Mouse (Mus musculus): ENCODE measurements around the gene Gm8764. TPM values are rescaled to one million over a fixed set of nuclear protein-coding genes. Genes with fewer than 3 reads are reported as not detected.
"Not testable (repeated sequence)": the region's sequence is repeated elsewhere in the genome, so short reads cannot be mapped to it uniquely, and the experiment has no call there.

The Gm8764 gene
- polyA plus RNA-seq (2015; fragmentation: Nextera tagmentation; extraction: Ambion mirVana) = not detected in 2 replicates

DNA sequence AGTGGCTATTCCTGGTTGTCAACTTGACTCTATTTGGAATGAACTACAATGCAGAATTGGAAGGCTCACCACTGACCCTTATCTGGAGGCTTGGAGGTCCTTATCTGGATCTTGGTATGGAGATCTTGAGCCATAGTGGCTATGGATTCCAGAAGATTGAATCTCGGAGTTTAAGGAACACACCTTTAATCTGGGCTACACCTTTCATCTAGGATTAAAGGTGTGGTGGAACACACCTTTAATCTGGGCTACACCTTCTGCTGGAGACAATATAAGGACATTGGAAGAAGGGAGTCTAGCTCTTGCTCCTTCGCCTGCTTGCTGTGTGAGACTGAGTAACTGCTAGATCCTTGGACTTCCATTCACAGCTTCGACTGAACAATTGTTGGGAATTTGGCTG, at the start of gene Gm8764:
Gm8764 (plus strand) TSS at position 301 of the 400 bp plus-strand sequence.
- not testable (repeated sequence) for H3K27me3 ChIP-seq; H3K4me3 ChIP-seq (replicated peaks); H3K36me3 ChIP-seq; DNase-seq; H3K4me2 ChIP-seq; H3K4me1 ChIP-seq (replicated peaks); H3K9ac ChIP-seq; ATAC-seq (ENCODE audit: low read depth); H3K9me3 ChIP-seq (replicated peaks); H3K27ac ChIP-seq
- no CpG with 5 or more reads among the region's 3 CpGs for WGBS (ENCODE audit: insufficient replicate concordance)

DNA sequence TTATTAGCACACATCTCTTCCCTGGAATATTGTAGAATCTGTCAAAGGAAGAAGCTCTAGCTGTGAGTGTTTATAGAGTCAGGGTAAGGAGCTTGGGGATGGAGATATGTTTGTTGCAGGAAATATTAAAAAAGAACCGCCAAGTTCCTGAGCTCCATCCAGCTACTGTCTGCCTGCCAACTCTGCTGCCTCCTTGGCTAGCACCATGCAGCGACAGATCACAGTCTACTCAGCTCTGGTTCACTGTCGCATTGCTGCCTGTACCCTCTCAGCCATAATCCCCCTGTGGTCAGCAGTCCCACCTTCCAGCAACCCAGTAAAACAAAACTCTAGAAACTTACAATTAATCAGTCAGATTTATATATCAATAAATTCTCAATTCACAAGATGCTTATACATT, 49.8 kb upstream of the Gm8764 start:
- 62% methylated on average over 3 of the region's 3 CpGs for WGBS (ENCODE audit: insufficient replicate concordance)
- H3K36me3 ChIP-seq = no peaks in the 10 kb centered on the region
- DNase-seq = no peak

GRCm38 (mm10) chr10:104118312-104118711, 41.5 kb upstream of the Gm8764 start:
- ATAC-seq (ENCODE audit: low read depth) = no peak
- Histone ChIP-seq H3K27ac (no peak overlapping the region), H3K9me3 (replicated peaks) (no peaks in the 10 kb centered on the region), H3K4me3 (replicated peaks) (no peak overlapping the region), H3K9ac (no peak overlapping the region), H3K27me3 (no peaks in the 10 kb centered on the region), H3K4me2 (no peak overlapping the region), H3K4me1 (replicated peaks) (no peaks in the 10 kb centered on the region), H3K36me3 (no peaks in the 10 kb centered on the region)
- 53% methylated on average over 2 of the region's 2 CpGs for WGBS (ENCODE audit: insufficient replicate concordance)
- DNase-seq = no peak

More for the DNA sequence above, 49.8 kb upstream of the Gm8764 start:
- Histone ChIP-seq H3K4me1 (replicated peaks) (no peaks in the 10 kb centered on the region), H3K27me3 (no peaks in the 10 kb centered on the region), H3K27ac (no peak overlapping the region), H3K4me3 (replicated peaks) (no peak overlapping the region), H3K9ac (no peak overlapping the region), H3K4me2 (no peak overlapping the region), H3K9me3 (replicated peaks) (no peaks in the 10 kb centered on the region)
- no peak for ATAC-seq (ENCODE audit: low read depth)

- H3K9me3 ChIP-seq (replicated peaks); H3K9ac ChIP-seq; H3K4me1 ChIP-seq (replicated peaks); H3K27ac ChIP-seq; H3K36me3 ChIP-seq; DNase-seq; ATAC-seq (ENCODE audit: low read depth); H3K4me2 ChIP-seq; H3K4me3 ChIP-seq (replicated peaks); H3K27me3 ChIP-seq: not testable (repeated sequence)
- no CpG with 5 or more reads among the region's 3 CpGs for WGBS (ENCODE audit: insufficient replicate concordance)
Observed at GRCm38 (mm10) chr10:104142687-104143086, 17.1 kb upstream of the Gm8764 start, which contains the start of gene Gm21293. Gene Gm21293 (plus strand): TSS chr10:104142987.

GRCm38 (mm10) chr10:104151197-104151596, 8.6 kb upstream of the Gm8764 start, which contains the start of gene Gm6763:
Gene Gm6763 (plus strand): TSS chr10:104151497.
- H3K36me3 ChIP-seq; H3K27me3 ChIP-seq; ATAC-seq (ENCODE audit: low read depth); H3K27ac ChIP-seq; H3K9me3 ChIP-seq (replicated peaks); DNase-seq; H3K9ac ChIP-seq; H3K4me2 ChIP-seq; H3K4me3 ChIP-seq (replicated peaks); H3K4me1 ChIP-seq (replicated peaks): not testable (repeated sequence)
- no CpG with 5 or more reads among the region's 3 CpGs for WGBS (ENCODE audit: insufficient replicate concordance)

GRCm38 (mm10) chr10:104168215-104168614, 8.4 kb downstream of the Gm8764 start, which contains the start of gene Gm21304:
Gene Gm21304 (plus strand): TSS chr10:104168515.
- not testable (repeated sequence) for H3K4me3 ChIP-seq (replicated peaks); H3K4me1 ChIP-seq (replicated peaks); H3K4me2 ChIP-seq; ATAC-seq (ENCODE audit: low read depth); H3K27me3 ChIP-seq; H3K27ac ChIP-seq; H3K9me3 ChIP-seq (replicated peaks); H3K9ac ChIP-seq; DNase-seq; H3K36me3 ChIP-seq
- no CpG with 5 or more reads among the region's 3 CpGs for WGBS (ENCODE audit: insufficient replicate concordance)

DNA sequence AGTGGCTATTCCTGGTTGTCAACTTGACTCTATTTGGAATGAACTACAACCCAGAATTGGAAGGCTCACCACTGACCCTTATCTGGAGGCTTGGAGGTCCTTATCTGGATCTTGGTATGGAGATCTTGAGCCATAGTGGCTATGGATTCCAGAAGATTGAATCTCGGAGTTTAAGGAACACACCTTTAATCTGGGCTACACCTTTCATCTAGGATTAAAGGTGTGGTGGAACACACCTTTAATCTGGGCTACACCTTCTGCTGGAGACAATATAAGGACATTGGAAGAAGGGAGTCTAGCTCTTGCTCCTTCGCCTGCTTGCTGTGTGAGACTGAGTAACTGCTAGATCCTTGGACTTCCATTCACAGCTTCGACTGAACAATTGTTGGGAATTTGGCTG, 16.9 kb downstream of the Gm8764 start, which contains the start of gene Gm21312:
Gm21312 (plus strand) TSS at position 301 of the 400 bp plus-strand sequence.
- H3K27me3 ChIP-seq; H3K9ac ChIP-seq; DNase-seq; H3K4me2 ChIP-seq; H3K4me3 ChIP-seq (replicated peaks); H3K9me3 ChIP-seq (replicated peaks); H3K27ac ChIP-seq; H3K36me3 ChIP-seq; H3K4me1 ChIP-seq (replicated peaks); ATAC-seq (ENCODE audit: low read depth): not testable (repeated sequence)
- no CpG with 5 or more reads among the region's 3 CpGs for WGBS (ENCODE audit: insufficient replicate concordance)

- not testable (repeated sequence) for H3K4me3 ChIP-seq (replicated peaks); H3K27ac ChIP-seq; ATAC-seq (ENCODE audit: low read depth); H3K27me3 ChIP-seq; H3K9me3 ChIP-seq (replicated peaks); H3K4me1 ChIP-seq (replicated peaks); DNase-seq; H3K9ac ChIP-seq; H3K4me2 ChIP-seq; H3K36me3 ChIP-seq
- WGBS (ENCODE audit: insufficient replicate concordance) = no CpG with 5 or more reads among the region's 3 CpGs
Observed at GRCm38 (mm10) chr10:104185233-104185632, 25.4 kb downstream of the Gm8764 start, which contains the start of gene Gm20765. Gene Gm20765 (plus strand): TSS chr10:104185533.

DNA sequence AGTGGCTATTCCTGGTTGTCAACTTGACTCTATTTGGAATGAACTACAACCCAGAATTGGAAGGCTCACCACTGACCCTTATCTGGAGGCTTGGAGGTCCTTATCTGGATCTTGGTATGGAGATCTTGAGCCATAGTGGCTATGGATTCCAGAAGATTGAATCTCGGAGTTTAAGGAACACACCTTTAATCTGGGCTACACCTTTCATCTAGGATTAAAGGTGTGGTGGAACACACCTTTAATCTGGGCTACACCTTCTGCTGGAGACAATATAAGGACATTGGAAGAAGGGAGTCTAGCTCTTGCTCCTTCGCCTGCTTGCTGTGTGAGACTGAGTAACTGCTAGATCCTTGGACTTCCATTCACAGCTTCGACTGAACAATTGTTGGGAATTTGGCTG, 33.9 kb downstream of the Gm8764 start, which contains the start of gene Gm4340:
Gm4340 (plus strand) TSS at position 301 of the 400 bp plus-strand sequence.
- H3K27ac ChIP-seq; H3K4me3 ChIP-seq (replicated peaks); DNase-seq; H3K9me3 ChIP-seq (replicated peaks); H3K36me3 ChIP-seq; H3K4me2 ChIP-seq; ATAC-seq (ENCODE audit: low read depth); H3K27me3 ChIP-seq; H3K4me1 ChIP-seq (replicated peaks); H3K9ac ChIP-seq: not testable (repeated sequence)
- WGBS (ENCODE audit: insufficient replicate concordance) = no CpG with 5 or more reads among the region's 3 CpGs

DNA sequence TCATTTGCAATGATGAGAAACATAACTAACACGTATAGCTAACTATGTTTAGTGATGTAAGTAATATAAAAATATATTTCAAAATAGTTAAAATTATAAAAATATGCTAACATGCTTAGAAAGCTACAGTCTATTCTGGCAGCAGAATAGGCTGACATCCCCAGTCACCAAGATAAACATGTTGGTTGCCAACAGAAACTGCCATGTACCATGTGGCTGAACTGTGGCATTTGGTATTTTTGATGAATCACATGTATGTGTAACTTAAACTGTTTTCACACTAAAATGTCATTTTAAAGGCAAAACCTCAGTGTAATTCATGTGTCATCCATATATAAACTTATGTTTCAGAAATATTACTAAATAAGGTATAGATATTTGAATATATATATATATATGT, 49.8 kb downstream of the Gm8764 start:
- ATAC-seq (ENCODE audit: low read depth) = no peak

GRCm38 (mm10) chr10:104210268-104210990, 50.6 kb downstream of the Gm8764 start:
- H3K4me3 ChIP-seq (replicated peaks) = no peak overlapping the region
- H3K4me1 ChIP-seq (replicated peaks) = no peaks in the 10 kb centered on the region
- H3K4me2 ChIP-seq = no peak overlapping the region
- no peaks in the 10 kb centered on the region for H3K27me3 ChIP-seq
- no peaks in the 10 kb centered on the region for H3K9me3 ChIP-seq (replicated peaks)
- no peak for DNase-seq
- no peak for ATAC-seq (ENCODE audit: low read depth)
- no peak overlapping the region for H3K9ac ChIP-seq
- 50% methylated on average over 3 of the region's 3 CpGs for WGBS (ENCODE audit: insufficient replicate concordance)
- H3K36me3 ChIP-seq = no peaks in the 10 kb centered on the region
- H3K27ac ChIP-seq = no peak overlapping the region

More for the DNA sequence above, 49.8 kb downstream of the Gm8764 start:
- H3K9me3 ChIP-seq (replicated peaks) = no peaks in the 10 kb centered on the region
- WGBS (ENCODE audit: insufficient replicate concordance) = 56% methylated on average over 1 of the region's 1 CpGs
- no peak overlapping the region for H3K4me2 ChIP-seq
- no peak for DNase-seq
- H3K9ac ChIP-seq = no peak overlapping the region
- no peaks in the 10 kb centered on the region for H3K4me1 ChIP-seq (replicated peaks)
- H3K4me3 ChIP-seq (replicated peaks) = no peak overlapping the region
- H3K27ac ChIP-seq = no peak overlapping the region
- H3K27me3 ChIP-seq = no peaks in the 10 kb centered on the region
- H3K36me3 ChIP-seq = no peaks in the 10 kb centered on the region

Measured in liver, embryonic 13.5 days (tissue).